Mouse (Mus musculus) kidney, postnatal 10 days (tissue): ENCODE measurements around the gene Ephb3.
"Not testable (repeated sequence)": the region's sequence is repeated elsewhere in the genome, so short reads cannot be mapped to it uniquely, and the experiment has no call there.

Experiments used
- DNase-seq: peaks from one replicate; pipeline ENCODE4 v3.0.0; 2021; ENCODE audit warnings: mixed read lengths

Gene Ephb3

DNA sequence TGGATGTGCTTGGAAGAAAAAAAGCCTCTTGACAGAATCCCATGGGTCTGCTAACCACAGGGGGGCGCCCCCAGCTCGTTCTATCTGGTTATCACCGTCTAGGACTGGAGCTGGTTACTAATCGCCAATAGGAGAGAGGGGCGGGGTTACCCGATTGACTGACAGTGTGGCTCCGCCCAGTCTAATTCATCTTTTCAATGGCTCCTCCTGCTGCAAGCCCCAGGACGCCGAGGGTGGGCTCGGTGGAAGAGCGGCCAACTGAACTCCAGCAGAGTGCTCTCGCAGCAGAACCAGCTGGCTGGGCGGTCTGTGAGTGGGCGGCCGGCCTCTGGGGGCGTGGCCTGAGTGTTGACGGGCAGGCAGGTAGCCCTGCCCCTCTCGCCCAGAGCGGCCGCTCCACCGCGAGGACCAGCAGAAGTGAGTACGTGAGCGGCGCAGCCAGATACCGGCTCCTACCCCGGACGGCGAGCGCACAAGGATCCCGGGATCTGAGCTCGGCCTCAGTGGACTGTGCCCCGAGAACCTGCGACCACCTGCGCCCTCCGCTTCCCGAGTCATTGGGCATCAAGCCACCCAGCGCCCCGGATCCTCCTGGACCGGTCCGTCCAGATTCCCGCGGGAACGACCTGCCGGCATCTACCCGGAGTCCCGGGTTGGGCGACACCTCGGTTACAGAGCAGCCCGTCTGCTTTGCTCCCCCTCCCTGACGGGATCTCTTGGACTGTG, at the start of gene Ephb3:
Ephb3 (plus strand) TSS at position 389 of the 726 bp plus-strand sequence.
- DNase-seq, result peak; percentile 100

DNA sequence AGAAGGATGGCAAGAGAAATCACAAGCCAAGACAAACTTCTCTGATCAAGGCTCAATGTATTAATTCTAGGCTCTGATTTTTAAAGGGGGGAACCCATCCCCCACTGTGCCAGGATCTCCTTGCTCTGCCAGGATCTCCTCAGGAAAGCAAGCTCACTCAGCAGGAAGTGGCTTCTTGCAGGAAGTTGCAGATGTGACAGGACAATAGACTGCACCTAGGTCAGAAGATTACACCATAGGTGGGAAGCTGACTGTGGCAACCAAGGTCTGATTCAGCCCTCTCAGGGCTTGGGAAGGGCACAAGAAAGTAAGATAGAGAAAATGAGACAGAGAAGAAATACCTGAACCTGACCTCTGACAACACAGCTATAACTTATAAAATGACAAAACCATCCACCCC, 48.3 kb upstream of the Ephb3 start:
- not testable (repeated sequence) for DNase-seq

DNA sequence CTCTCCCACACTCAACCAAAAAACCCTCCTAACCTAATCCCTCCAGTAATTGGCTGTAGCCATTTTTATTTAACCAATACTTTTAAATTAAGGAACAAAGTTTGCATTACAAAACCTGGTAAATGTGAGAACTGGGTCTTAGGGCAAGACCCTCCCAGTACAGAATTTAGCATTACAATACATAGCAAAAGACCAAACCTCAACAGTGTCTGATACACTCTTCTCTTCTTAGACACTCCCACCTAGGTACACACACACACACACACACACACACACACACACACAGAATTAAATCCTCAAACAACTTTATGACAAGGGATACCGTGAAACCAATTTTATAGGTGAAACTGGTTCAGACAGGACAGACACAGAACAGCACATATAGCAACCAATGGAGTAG, 45.3 kb upstream of the Ephb3 start:
- DNase-seq, result not testable (repeated sequence)

DNA sequence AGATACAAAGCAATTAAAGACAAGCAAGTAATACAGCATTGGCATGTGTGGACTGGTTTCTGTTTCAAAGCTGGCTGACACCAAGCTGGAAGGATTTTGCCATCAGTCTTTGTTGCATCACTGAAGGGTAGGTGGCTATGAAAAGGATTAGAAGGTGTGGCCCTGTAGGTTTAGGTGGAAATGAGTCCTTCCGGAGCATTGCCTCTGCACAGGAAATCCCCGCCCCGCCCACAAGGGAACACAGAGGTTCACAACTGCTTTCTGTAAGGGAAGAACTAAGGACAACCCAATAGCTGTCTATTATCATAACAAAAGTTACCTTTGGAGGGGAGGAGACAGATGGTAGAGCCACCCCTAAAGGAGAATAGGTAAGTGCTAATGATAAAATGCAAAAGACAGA, 41.1 kb upstream of the Ephb3 start:
- DNase-seq, result not testable (repeated sequence)

DNA sequence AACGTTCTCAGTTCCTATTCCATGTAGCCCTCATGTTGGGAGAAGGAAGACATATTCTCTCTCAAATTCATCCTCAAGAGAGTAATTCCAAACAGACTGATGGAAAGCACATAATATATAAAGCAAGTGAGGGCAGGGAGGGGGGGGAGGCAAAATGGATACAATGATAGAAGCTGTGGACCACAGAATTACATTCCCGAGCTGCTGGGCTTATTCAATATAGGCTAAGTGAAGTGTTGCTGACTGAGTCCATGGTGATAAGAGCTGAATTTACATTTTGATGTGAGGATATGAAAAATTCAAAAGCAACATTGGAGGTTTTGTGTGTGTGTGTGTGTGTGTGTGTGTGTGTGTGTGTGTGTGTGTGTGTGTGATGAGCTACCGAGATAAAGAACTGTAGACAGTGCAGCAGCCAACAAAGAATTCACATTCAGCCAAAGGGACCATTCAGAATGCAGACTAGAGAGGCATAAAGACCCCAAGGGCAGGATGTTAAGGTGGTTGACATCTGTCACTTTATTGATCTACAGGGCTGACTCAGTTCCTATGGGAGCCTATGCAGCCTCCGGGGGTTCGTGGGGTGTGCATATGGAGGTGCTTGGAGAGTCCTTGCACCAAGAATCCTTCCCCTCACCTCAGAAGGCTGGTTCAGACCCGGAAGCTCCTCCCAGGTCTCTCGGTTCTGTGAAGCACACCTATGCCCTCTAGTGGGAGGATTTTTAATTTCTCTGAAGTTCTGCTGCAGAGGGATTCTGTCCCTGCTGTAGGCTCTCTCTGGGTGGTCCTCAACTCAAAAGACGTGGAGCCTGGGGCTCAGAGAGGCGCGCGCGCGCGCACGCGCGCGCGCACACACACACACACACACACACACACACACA, 39.0 kb upstream of the Ephb3 start:
- DNase-seq, result not testable (repeated sequence)

DNA sequence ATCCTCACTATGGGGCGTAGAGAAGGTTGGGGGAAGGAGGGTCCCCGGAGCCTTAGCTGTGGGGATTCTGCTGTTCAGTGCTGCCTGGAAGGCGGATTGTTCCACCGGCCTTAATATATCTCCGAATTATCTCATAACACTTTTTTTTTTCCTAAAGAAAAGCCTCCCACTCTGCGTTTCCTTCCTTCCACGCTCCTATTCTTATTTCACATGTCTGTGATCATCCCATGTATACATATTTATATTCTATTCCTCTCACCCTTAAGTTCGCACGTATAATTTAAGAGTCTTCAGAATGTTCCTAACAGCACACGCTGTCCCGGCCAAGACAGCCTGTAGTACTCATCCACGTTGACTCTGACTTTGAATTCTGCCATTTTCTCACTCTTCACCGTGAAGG, 35.8 kb upstream of the Ephb3 start:
- DNase-seq, result no peak

DNA sequence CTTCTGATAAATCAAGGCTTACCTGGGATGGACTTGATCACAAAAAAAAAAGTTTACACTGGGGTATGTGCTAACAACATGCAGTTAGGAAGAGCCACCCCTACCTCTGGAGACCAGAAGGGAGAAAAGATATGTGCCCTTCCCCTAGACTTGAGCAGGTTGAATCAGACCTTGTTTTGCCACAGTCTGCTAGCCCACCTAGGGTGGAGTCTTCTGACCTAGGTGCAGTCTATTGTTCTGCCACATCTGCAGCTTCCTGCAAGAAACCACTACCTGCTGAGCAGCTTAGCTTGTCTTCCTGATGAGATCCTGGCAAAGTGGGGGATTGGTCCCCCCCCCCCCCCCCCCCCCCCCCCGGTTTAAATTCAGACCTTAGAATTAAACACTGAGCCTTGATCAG, 29.3 kb upstream of the Ephb3 start:
- DNase-seq, result no peak

DNA sequence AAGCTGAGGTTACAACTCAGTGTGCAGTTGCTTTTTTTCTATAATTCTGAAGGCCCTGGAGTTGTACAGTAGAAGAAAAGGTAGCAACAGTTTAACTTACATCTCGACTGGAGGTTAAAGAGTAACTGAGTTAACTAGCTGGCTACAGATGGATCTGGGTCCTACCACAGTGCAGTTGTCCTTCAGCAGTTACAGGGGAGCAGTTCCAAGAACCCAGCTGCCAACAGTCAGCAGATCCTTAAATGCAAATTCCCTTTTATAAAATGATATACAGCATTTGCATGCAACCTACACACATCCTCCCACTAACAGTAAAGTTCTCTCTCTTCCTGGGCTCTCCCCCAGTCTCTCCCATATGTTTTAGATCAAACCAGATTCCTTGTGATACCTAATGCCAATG, 22.4 kb upstream of the Ephb3 start:
- no peak for DNase-seq

DNA sequence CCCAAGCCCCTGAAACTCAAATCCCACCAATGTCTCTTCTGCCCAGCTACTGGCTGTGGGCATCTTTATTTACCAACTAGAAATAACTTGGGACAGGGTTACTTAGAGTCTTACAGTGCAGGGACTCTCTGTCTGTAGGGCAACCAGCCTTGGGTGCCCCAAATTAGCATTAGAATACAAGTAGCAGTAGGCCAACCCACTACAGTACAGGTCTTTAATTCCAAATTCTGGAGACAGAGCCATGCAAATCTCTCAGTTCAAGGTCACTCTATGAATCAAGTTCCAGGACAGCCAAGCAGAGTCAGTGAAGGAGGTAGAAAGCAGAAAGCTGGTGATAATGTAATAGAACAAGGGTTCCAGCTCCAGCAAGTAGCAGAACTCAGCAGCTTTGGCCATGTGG, 19.9 kb upstream of the Ephb3 start:
- DNase-seq, result no peak

DNA sequence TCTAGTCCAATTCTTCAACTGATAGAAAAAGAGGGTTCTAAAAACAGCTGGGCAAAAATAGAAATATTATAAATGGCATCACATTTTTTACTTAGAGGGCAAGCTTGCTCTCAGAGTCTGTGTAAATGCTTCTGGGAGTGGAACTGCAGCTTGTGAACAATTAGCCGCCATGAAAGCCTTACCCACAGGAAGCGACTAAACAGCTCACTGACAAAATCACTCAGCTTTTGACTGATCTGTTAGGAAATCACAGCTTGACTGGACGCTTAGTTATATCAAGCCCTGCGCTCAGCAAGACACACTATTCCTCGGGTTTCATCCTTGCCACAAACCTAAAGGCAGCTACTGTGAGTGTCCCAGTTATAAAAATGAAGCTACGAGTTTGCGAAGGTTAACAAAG, 17.0 kb upstream of the Ephb3 start:
- no peak for DNase-seq

DNA sequence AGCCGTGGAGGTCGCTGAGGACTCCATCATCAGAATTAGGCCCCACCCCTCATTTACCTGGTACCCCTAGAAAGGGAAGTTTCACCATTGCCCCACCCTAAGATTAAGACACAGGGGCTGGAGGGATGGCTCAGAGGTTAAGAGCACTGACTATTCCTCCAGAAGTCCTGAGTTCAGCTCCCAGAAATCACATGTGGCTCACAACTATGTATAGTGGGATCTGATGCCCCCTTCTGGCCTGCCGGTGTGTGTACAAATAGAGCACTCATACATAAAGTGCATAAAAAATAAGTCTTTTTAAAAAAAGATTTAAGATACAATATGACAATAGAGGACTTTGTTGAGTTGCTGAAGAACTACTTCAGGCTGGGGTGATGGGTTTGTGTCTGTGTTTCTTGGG, 16.2 kb upstream of the Ephb3 start:
- DNase-seq, result no peak

DNA sequence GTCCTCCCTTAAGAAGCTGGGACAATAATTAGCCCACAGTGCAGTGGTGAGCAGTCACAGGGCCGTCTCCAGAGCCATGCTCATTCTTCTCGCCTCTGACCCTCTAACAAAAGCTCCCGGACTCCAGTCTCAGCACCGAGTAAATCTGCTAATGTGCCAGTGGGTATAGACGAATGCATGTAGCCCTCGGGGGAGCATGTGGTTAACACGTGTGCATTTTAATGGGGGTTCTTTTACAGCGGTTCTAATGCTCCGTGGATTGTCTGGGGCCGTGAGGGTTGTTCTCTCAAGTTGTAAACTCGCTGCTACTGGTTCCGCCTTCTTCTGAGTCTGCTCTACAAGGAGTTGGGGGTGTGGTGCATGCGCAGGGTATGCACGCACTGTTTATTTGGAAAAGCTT, 13.0 kb upstream of the Ephb3 start:
- DNase-seq, result no peak

DNA sequence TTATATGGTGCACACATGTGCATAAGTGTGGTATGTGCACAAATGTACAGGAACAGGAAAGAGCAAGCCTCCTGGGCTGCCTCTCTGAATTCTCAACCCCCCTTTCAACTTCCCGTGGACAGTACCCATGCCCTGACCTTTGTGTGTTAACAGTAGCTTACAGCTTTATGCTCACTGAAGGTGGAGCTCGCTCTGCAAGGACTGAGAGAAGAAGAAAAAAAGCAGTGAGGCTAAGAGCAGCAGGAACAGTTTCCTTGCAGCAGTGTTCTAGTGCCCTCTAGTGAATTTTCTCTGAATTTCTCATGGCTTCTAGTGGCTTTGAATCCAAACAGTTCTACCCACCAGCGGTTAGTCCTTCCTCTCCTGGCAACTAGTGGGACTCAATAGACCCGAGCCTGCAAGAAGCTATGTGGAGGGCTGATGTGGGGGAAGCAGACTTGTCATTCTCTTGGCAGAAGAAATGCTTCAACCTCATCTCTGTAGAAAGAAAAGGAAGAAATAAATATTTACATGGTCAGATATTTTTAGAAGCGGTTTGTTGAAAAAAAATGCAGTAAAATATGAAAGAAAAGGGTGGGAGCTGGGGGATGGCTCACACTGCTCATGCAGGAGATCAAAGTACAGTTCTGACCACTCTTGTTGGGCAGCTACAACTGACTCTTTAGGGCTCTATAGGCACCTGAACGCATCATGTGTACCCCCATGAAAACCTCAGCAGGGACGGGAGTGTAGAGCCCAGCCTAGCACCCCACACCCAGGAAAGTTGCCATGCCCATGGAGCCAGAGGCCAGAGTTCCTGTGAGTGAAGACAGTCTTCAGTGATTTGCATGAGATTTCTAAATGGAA, 11.8 kb upstream of the Ephb3 start:
- peak; percentile 41 for DNase-seq

DNA sequence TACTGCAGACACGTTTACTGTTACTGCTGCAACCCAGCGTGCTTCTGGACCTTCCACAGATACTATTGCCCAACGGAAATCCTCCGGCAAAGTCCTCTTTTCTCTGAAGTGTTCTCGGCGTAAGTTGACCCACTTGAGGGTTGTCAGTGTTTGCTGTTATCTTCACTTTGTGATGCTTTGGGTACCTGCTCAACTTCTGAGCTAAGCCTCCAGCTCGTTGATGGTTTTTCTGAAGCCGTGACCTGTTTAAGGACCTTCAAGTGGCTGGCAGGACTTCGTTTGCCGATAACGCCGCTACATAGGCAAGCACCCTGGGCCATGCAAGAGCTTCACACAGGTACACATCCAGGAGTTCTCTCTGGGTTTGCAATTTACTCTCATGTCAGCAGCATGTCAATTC, 10.4 kb upstream of the Ephb3 start:
- DNase-seq, result no peak

DNA sequence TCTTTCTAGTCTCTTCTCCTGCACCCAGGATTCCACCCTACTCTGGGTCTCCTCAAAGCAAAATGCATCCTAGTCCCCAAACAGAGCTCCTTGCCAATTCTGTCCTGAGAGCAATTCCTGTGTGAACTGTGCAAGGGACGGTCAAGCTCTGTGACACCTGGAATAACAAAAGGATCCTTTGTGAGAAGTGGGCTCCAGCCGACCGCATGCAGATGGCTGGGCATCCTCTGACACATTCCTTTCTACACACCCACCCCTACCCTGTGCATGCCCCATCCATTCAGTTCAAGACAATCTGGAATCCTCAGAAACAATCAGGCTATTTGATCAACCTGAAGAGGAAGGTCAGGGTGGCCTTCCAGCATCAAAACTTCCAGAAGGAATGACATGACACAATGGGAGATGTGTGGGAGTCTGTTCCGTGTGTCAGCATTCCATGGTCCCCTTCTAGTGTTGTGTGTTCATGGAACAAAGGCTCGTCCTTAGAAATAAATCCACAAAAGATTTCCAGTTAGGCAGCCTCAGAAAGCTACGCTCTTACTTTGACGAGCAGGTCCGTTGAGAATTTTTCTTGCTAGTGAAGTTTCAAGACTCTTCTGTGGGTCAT, 9.2 kb upstream of the Ephb3 start:
- no peak for DNase-seq

DNA sequence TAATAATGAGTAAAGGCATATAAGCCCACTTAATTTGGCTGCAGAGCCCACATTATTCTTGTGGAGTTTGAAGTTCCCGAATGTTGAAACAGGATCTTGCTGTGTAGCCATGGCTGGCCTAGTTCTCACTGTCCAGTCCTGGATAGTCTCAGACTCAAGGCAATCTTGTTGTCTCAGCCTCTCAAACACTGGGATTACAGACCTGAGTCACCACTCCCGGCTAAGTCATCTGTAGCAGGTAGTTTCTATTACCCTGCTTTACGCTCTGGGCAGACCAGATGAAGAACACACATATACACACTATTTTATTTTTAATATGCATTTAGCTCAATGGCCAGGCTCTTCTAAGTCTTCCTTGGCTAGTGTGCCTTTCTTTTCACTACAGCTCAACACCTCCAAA, 8.0 kb upstream of the Ephb3 start:
- no peak for DNase-seq

DNA sequence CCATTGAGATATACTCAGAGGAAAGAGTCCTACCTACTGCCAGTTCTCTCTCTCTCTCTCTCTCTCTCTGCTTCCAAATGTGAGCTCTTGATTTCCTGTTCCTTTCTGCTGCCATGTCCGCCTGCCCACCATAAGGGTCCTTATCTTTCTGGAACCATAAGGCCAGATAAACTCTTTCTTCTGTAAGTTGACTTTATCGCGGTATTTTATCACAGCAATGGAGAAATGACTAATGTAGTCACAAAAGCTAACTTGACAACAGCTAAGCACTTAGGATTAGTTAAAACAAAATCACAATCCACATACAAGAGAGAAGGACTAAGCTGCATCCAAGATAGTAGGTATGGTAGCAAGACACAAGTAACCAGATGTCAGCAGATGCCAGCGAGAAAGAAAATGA, 7.0 kb upstream of the Ephb3 start:
- no peak for DNase-seq

DNA sequence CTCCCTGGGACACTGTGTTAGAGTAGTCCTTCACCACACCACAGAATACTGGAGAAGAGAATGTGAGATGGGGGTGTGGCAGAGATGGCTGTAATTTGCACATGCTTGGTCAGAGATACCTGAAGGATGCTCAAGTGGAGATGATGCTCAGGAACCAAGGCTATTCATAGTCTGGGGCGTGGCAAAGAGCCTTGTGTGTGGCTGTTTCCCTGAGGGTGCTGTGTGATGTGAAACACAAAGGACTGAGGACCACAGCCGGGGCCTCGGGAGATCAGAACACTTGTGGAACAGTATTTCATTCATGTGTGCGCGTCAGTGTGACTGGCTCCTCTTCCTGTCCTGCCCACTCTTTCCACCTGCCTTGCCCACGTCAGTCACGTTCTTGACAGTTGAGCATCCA, 6.5 kb upstream of the Ephb3 start:
- DNase-seq, result no peak

DNA sequence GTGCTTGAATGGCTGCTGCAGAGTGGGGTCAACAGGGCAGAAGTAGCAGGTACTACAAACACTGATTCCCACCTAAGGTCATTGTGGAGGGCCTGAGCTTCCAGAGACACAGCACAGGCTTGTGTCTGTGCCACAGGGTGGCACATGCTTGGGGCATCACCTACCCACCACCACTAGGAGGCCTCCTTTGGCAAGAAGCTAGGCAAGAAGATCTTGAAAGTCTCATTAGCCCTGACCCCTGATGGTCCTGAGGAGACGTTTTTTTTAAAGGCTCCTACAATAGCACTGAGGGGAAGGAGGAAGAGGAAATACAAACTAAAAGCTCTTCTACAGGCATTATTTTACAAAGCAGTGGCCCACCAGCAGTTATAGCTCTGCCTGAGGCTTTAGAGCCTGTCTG, 6.0 kb upstream of the Ephb3 start:
- peak; percentile 48 for DNase-seq

DNA sequence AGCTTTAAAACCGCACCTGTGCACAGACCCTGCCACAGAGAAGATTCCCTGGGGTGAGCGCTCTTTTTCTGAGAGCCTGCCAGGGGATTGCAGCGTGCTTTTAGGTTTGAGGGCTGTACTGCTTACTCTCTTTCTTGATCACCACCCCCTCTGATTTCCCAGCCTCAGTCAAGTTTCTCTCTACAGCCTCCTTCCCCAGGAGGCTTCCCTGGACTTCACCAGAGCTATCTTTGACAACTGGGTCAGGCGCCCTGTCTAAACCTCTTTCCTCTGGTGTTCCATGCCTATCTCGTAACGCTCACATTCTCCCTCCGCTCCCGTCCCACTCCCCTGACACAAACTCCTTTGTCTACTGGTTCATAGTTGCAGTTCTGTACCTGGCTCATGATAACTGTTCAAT, 5.1 kb upstream of the Ephb3 start:
- DNase-seq, result no peak

DNA sequence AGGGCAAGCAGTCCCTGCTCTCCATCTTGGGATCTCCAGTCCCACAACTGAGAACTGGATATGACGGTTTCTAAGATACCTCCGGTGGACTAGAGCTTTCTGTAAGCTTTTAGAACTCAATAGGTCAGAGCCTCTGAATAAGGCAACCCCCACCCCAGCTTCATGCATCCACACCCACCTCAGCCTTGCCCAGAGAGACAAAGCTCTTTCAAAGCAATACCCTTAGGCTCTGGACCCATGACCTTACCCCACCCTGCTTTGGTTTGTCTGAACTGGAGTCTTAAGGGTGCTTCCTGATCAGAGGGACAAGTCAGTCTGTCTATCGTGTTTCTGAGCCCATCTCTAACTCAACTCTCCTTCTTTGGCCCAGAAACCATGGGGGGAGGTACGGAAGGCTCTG, 1.8 kb upstream of the Ephb3 start:
- no peak for DNase-seq

DNA sequence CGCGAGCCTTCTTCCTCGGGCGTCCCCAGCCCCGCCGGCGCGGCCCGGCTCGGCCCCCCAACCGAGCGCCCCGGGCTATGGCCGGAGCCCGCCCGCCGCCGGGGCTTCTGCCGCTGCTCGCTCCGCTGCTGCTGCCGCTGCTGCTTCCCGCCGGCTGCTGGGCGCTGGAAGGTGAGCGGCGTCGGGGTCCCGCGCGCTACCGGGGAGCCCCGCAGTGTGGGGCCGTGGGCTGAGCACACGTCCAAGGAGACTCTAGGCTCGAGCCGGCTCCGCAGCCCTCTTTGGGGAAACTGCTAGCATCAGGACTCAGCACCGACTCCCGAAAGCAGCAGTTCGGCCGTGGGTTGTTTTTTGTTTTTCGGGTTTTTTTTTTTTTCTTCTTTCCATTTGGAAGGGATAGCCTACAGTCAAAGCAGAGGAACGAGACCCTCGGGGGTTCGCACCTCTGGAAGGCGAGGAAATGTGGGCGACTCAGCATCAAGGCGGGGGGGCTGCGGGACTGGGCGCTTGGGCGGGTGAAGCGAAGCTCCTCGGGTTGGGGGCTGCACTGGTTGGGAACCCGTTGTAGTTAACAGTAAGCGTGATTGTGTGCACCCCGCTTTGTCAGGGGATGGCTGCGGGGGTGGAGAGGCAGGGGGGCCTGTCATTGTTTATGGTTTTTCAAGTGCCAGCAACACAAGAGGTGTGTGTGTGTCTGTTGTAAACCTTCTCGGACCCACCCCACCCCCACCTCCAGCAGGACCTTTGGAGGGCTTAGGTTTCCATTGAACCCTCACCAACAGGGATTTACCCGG, 735 bp downstream of the Ephb3 start:
- peak; percentile 46 for DNase-seq
